Mouse (Mus musculus): Measurements from ENCODE around the gene Tfpt.
"Not testable (repeated sequence)": the region's sequence is repeated elsewhere in the genome, so short reads cannot be mapped to it uniquely, and the experiment has no call there.

- not testable (repeated sequence) for TF ChIP-seq CTCF, EP300 (IDR thresholded peaks at IDR 0.05; ENCODE audit: low read depth)
Observed at GRCm38 (mm10) chr7:3570580-3570979, 59.1 kb downstream of the Tfpt start.

All from liver, postnatal 0 days (tissue).